Mouse (Mus musculus): ENCODE results near the gene Ifitm2.

GRCm38 (mm10) chr7:140954733-140955071 lies 1.1 kb downstream of the Ifitm2 start:
- TF ChIP-seq MAFK (IDR thresholded peaks at IDR 0.05; ENCODE audit: insufficient read depth, low read depth, low read length) = no peak
- TF ChIP-seq HCFC1 (IDR thresholded peaks at IDR 0.05; ENCODE audit: borderline replicate concordance, insufficient read depth, low read length) = no peak
- no peak for TF ChIP-seq ZNF384 (IDR thresholded peaks at IDR 0.05; ENCODE audit: low read depth, low read length)
- TF ChIP-seq ZC3H11A (IDR thresholded peaks at IDR 0.05; ENCODE audit: borderline replicate concordance, low read depth, low read length) = no peak
- TF ChIP-seq CHD2 (IDR thresholded peaks at IDR 0.05; ENCODE audit: low read depth, low read length) = no peak
